Mouse (Mus musculus): ENCODE measurements at regions not wholly inside any gene's neighbourhood (a gene's known extent, or its start where the extent isn't known, plus 50 kb on each side); places are given as distances from the start of the nearest gene placed in this dataset.

DNA sequence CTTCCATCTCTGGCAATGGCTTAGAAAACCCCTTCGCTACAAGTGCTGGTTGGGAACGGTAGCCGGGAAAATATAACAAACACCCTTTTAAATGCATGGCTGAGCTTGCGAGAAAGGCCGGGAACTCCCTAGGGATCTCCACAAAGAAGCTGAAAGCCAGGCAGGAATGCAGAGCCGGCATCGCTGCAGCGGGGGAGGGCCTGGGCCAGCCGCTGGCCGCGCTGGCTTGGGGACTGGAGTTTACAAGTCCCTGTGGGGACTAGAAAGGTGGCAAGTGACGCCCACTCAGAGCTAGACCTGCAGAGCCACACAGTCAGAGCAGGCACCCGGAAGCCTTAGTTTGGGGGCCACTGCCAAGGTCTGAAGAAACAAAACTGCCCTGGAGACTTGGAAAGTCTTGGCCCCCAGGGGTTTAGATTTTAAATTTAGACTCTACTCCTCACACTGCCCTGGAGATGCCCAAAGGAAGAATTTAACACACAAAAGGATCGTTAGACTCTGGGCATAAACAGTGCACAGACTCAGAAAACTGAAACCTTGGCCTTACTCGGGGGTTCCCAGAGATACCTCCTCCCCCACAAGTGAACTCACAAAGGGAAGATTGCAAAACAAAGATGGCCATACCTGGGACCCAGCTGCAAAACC is 59.4 kb downstream of the 1700001O22Rik start:
- Histone ChIP-seq H3K4me1 (ENCODE audit: control insufficient read depth, insufficient read depth, insufficient read length, low read length) (peaks cover 10% of the 10 kb centered on the region), H3K27ac (replicated peaks; ENCODE audit: low read depth, low read length) (peak overlapping the region; percentile 55), H3K4me3 (ENCODE audit: insufficient read depth, low read depth, low read length) (no peak overlapping the region)

DNA sequence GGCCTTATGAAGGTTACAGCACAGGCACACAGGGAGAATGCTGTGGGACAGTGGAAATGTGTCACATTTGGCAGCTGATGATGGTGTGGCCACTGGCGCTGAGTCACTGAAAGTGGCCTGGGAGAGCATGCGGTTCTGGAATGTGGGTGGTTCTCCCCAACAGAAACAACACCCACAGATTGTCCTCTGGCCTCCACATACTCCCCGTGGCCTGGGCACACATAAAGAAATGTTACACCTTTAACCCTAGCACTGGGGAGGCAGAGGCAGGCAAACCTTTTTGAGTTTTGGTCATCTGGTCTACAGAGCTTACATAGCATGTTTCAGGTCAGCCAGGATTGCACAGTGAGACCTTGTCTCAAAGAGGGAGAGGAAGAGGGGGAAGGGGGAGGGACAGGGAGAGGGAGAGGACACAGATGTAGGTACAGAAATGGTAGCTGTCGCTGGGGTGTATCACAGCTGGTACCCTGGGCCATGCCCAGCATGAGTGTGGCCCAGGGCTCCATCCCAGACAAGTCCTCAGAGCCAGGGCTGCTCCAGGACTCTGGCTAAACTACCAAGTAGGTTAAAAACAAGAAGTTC is 60.1 kb downstream of the 1700001O22Rik start:
- peak overlapping the region; percentile 62 for H3K27ac ChIP-seq (replicated peaks; ENCODE audit: low read depth, low read length)
- no peak overlapping the region for H3K4me3 ChIP-seq (ENCODE audit: insufficient read depth, low read depth, low read length)
- H3K4me1 ChIP-seq (ENCODE audit: control insufficient read depth, insufficient read depth, insufficient read length, low read length) = peaks cover 10% of the 10 kb centered on the region

DNA sequence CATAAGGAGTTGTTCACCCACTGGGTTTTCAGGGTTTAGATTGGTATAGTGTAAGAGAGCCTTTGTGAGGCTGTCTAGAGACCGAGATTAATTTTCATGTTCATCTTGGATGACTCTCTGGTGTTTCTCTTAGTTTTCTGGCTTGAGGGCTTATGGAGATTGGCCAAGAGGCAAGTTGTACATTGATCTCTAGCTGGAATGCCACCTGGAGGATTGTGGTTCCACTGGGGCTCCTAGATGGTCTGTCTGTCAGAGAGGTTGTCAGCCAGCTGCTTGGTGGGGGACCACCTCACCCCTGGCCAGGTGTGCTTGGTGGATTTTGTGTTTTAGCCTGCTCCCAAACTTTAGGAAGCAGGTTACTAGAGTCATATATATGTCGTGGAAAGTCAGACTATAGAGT is 62.0 kb downstream of the 1700001O22Rik start:
- H3K27ac ChIP-seq (replicated peaks; ENCODE audit: low read depth, low read length) = no peak overlapping the region
- peaks cover 10% of the 10 kb centered on the region for H3K4me1 ChIP-seq (ENCODE audit: control insufficient read depth, insufficient read depth, insufficient read length, low read length)
- no peak overlapping the region for H3K4me3 ChIP-seq (ENCODE audit: insufficient read depth, low read depth, low read length)

DNA sequence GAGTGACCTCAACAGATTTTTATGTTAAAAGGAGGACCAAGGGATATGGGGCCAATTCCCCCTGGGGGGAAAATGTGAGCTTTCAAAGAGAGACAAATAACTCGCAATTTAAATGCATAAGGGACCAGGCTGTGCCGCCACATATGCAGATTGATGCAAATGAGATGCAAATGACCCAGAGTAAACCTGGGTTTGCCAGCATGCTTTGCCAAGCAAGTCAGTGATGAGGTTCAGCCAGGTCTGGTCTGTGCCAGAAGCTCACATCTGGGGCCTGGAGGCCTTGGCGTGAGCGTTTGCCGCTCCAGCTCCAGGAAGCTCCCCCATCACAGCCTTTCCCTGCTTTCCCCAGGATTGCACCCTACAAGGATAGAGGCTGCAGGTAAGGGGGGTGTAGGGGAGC is 65.7 kb downstream of the 1700001O22Rik start:
- Histone ChIP-seq H3K27ac (replicated peaks; ENCODE audit: low read depth, low read length) (no peak overlapping the region), H3K4me1 (ENCODE audit: control insufficient read depth, insufficient read depth, insufficient read length, low read length) (peaks cover 3% of the 10 kb centered on the region; the same call in 1 of the 2 replicates), H3K4me3 (ENCODE audit: insufficient read depth, low read depth, low read length) (no peak overlapping the region)

DNA sequence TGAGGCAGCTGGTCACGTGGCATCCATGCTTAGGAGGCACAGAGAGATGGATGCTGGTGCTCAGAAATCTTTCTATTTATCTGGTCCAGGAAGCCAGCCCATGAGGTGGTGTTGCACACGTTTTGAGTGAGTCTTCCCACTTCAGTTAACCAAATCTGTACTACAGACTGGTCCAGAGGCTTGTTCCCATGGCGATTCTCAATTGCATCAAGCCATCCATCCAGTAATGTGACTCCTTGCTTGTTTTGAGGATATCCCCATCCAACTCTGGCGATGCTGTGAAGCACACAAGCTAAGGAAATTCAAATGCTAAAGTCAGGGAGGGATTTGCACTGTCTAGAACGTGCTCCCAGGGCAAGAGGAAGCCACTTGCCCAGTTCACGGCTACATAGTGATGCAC is 66.8 kb downstream of the 1700001O22Rik start:
- Histone ChIP-seq H3K27ac (replicated peaks; ENCODE audit: low read depth, low read length) (no peak overlapping the region), H3K4me1 (ENCODE audit: control insufficient read depth, insufficient read depth, insufficient read length, low read length) (no peaks in the 10 kb centered on the region), H3K4me3 (ENCODE audit: insufficient read depth, low read depth, low read length) (no peak overlapping the region)

DNA sequence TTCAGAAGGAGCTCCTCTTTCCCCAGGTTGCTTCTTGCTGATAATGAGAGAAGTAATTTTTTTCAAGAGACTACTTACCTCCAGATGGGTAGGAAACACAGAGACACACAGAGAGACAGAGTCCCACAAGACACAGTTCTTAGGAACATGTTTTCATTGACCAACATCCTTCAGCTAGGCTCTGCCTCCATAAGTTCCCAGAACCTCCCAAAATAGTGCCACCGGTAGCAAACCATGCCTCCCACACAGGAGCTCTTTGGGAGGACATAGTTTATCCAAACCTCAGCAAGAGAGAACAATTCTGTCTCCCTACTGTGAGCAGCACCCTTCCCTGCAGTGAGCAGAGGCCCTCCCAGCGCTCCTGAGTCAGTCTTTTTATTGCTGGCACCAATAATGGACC is 67.2 kb downstream of the 1700001O22Rik start:
- Histone ChIP-seq H3K4me1 (ENCODE audit: control insufficient read depth, insufficient read depth, insufficient read length, low read length) (no peaks in the 10 kb centered on the region), H3K4me3 (ENCODE audit: insufficient read depth, low read depth, low read length) (no peak overlapping the region), H3K27ac (replicated peaks; ENCODE audit: low read depth, low read length) (no peak overlapping the region)

DNA sequence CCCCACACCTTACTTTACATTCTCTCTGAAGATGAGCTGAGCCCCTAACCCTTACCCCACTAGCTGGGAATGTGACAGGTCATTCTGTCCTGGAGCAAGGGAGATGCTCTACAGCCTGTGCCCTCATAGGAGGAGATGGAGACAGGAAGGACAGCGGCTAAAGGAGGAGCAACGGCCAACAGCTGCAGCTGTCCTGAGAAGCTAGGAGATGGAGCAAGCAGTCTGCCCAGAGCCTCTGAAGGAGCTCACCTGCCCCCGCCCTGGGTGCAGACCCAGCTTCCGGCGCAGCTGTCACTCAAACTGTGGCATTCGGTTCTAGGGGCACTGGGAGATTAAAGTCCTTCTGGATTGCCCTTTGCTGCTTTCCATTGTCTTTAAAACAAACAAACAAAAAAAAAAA is 69.6 kb downstream of the 1700001O22Rik start:
- Histone ChIP-seq H3K4me3 (ENCODE audit: insufficient read depth, low read depth, low read length) (no peak overlapping the region), H3K27ac (replicated peaks; ENCODE audit: low read depth, low read length) (no peak overlapping the region), H3K4me1 (ENCODE audit: control insufficient read depth, insufficient read depth, insufficient read length, low read length) (no peaks in the 10 kb centered on the region)

DNA sequence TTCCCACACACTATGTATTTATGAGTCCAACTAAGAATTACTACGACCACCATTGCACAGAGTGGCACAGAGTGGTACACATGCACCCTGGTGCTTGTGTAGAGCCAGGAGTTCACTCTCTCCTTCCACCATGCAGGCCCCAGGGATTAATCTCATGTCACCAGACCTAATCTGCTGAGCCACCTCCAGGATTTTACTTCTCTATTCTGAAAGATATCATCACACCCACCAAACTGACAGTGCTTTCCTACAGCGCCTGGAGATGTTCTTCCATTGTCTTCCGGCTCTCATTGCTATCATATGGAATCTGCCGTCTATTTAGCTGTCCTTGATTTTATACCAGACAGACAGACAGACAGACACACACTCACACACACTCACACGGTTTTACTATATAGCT is 71.6 kb downstream of the 1700001O22Rik start:
- Histone ChIP-seq H3K4me3 (ENCODE audit: insufficient read depth, low read depth, low read length) (no peak overlapping the region), H3K27ac (replicated peaks; ENCODE audit: low read depth, low read length) (no peak overlapping the region), H3K4me1 (ENCODE audit: control insufficient read depth, insufficient read depth, insufficient read length, low read length) (no peaks in the 10 kb centered on the region)

DNA sequence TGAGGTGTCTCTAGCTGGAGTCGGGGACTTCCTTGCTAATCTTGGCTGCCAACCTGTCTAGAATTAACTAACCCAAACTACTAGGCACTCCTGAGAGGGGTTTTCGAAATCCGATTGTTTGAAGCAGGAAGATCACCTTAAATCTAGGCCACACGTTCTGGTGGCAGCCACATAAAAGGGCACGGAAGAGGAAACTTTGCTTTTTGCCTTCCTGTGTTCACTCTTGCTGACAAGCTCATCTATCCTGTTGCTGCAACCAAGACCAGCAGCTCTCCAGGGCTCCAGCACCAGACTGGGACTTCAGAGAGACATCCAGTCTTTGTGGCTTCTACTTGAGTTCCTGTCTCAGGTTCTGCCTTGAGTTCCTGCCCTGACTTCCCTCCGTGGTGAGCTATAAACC is 75.5 kb downstream of the 1700001O22Rik start:
- H3K4me1 ChIP-seq (ENCODE audit: control insufficient read depth, insufficient read depth, insufficient read length, low read length) = peaks cover 9% of the 10 kb centered on the region
- H3K27ac ChIP-seq (replicated peaks; ENCODE audit: low read depth, low read length) = no peak overlapping the region
- H3K4me3 ChIP-seq (ENCODE audit: insufficient read depth, low read depth, low read length) = no peak overlapping the region

DNA sequence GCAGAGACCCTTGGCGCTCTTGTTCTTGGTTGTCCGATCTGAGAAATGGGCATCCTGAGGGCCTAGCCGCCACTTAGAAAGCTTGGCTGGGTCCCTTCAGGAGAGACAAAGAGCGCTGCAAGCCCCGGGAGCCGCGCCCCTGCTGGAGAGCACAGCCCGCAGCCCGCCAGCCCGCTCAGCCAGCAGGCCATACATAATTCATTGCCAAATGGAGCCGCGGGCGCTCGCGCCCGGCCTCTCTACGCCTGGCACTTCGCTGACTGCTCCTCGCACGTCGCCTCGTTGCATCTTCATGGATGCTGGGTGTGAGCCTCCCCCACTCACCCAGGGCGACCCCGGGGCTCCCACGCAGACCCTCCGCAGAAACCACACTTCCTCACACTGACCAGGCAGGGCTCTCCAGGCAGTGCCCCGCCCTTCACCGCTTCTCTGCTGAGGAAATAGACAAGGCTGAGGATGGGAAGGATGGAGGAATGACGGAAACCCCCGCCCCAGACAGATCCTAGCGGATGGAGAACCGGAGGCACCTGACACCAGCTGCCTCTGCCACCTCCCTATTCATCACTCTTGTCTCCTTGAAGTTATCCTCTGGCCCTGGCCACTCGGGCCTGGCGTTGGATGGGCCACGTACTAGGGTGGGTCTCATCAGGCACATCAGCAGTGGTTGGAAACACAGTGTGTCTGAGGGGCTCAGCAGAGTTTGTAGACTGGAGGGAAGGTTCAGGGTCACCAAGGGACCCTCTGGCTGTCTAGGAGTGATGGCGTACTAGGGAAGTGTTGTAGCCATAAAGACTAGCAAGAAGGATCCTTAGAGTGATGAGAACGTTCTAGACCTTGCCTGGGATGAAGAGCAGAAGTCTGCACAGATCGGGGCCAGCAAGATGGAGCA is 77.6 kb downstream of the 1700001O22Rik start:
- H3K4me1 ChIP-seq (ENCODE audit: control insufficient read depth, insufficient read depth, insufficient read length, low read length) = peaks cover 11% of the 10 kb centered on the region
- H3K4me3 ChIP-seq (ENCODE audit: insufficient read depth, low read depth, low read length) = no peak overlapping the region; the same call in 1 of the 2 replicates
- H3K27ac ChIP-seq (replicated peaks; ENCODE audit: low read depth, low read length) = no peak overlapping the region

DNA sequence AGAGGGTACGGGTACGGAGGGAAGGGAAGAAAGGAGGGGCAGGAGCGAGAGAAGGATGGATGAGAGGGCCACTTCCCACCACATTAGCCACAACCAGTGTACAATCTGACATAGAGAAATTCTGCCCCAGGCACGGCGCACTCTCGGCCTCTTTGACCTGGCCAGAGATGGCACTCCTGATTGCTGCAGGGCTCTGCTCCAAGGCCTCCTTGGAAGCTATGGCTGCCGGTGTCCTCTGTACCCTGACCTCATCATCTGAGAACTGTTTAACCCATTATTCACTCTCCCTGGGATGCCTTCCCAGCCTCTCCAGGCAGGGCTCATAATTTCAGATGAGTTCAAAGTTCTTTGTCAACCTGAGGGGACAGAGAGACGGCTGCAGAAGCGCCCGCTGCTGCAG is 78.3 kb downstream of the 1700001O22Rik start:
- H3K4me1 ChIP-seq (ENCODE audit: control insufficient read depth, insufficient read depth, insufficient read length, low read length) = peaks cover 15% of the 10 kb centered on the region
- H3K4me3 ChIP-seq (ENCODE audit: insufficient read depth, low read depth, low read length) = no peak overlapping the region
- no peak overlapping the region for H3K27ac ChIP-seq (replicated peaks; ENCODE audit: low read depth, low read length)

DNA sequence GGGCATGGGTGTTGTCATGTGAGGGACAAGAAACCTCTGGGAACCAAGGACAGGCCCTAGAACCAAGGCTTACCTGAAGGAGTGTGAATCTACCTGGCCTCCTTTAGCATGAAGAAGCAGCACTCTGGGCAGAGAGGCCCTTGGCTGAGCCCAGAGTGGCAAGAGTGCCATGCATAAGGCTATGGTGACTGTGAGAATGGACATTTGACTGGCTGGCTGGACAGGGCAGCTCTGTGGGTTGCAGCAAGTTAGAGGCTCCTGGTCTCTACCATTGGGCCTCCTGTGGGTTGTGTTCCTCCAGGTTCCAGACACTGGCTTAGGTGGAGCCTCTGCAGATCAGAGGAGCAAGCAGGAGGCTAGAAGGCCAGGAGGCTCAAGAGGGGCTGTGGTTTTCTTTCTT is 78.9 kb downstream of the 1700001O22Rik start:
- peaks cover 20% of the 10 kb centered on the region for H3K4me1 ChIP-seq (ENCODE audit: control insufficient read depth, insufficient read depth, insufficient read length, low read length)
- H3K27ac ChIP-seq (replicated peaks; ENCODE audit: low read depth, low read length) = peak overlapping the region; percentile 50; the same call in 1 of the 2 replicates
- no peak overlapping the region for H3K4me3 ChIP-seq (ENCODE audit: insufficient read depth, low read depth, low read length)

DNA sequence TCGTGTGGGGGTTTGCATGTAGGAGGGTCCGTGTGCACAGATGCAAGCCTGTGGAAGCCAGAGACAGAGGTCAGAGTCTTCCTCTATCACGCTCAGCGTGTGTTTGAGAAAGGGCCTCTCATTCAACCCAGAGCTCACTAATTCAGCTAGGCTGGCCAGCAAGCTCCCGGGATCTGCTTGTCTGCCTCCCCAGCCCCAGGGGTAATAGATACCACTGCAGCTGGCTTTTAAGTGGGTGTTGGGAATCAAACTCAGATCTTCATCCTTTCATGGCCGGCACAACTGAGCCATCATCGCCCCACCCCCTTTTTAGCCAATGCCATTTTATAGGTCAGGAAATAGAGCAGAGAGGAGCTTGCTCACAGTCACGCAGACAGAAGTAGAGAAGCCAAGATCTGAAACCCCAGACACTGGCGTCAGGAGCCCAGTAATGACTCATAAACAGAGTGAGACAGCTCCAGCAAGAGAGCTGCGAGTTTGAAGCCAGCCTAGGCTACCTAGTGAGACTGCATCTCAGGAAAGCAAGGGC is 80.3 kb downstream of the 1700001O22Rik start:
- H3K4me3 ChIP-seq (ENCODE audit: insufficient read depth, low read depth, low read length) = no peak overlapping the region
- H3K27ac ChIP-seq (replicated peaks; ENCODE audit: low read depth, low read length) = peak overlapping the region; percentile 55
- peaks cover 22% of the 10 kb centered on the region for H3K4me1 ChIP-seq (ENCODE audit: control insufficient read depth, insufficient read depth, insufficient read length, low read length)

DNA sequence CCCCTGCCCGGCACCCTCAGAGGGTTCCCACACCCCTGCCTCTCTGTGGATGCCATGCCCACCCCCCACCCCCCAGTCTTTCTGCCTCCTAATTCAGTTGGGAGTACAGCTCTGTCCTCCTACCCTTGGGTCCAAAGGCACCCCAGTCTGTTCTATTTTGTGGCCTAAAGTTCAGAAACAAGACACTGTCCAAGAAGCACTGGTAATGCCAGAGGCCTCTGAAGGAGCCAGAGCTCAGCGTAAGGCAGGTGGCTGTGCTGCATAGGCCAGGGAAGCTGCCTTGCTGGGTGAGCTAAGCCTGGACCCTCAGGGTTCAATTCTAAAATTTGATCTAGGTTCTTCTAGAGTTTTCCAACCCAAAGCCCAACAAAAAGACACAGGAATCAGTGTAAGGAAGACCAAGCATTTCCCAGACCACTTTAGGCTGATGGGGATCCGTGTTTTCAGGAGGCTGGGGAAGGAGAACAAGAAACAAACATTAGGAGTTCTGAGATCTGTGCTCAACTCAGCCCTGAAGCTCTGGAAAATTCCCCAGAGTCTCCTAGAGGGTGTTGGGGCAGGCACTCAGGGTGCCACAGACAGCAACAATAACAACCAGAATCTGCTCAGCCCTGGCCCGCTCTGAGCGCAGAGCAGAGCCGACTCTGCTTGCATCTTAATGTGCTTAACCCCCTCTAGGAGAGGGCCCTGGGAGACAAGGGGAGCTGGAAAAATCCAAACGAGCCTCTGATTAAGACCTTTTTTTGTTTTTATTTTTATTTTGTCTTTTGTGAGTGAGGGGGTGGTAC is 81.0 kb downstream of the 1700001O22Rik start:
- Histone ChIP-seq H3K4me1 (ENCODE audit: control insufficient read depth, insufficient read depth, insufficient read length, low read length) (peaks cover 29% of the 10 kb centered on the region), H3K4me3 (ENCODE audit: insufficient read depth, low read depth, low read length) (no peak overlapping the region), H3K27ac (replicated peaks; ENCODE audit: low read depth, low read length) (peak overlapping the region; percentile 58)

Data from brown adipose tissue, adult 24 weeks (tissue).